Mouse (Mus musculus): ENCODE measurements around the gene Gorab.
A peak's percentile ranks its signal among the peaks of the same experiment; 100 is the strongest.

Gene Gorab

DNA sequence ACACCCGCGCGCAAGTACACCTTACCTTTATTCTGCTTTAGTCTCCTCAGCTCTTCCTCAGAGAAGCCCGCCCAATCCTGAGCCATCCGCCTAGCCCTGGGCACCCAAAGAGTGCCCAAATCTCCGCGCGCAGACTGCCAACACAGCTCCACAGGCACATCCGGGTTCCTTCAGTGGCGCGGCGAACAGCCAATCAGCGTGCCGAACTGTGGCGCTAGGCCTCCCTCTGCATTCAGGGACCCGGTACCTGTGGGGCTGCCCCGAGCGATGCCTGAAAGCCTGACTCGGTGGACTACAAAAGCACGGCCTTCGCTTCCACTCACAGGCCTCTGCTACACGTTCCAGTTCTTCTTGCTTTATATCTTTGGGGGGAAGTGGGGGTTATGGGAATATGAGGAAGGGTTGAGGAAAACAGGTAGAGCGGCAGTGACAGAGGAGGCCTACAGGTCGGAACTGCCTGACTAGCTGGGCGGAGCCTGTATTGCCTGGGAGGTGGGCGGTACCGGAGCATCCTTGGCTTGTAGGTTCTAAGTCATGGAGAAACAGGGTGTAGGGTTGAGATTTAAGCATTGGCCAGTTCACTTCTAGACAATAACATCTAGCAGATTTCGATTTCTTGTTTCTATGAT, at the start of gene Gorab:
Gene Gorab, minus strand, starts transcription at position 172 of the 629 bp plus-strand sequence.
- peak; percentile 96 for DNase-seq (ENCODE audit: low read depth, low spot score)

DNA sequence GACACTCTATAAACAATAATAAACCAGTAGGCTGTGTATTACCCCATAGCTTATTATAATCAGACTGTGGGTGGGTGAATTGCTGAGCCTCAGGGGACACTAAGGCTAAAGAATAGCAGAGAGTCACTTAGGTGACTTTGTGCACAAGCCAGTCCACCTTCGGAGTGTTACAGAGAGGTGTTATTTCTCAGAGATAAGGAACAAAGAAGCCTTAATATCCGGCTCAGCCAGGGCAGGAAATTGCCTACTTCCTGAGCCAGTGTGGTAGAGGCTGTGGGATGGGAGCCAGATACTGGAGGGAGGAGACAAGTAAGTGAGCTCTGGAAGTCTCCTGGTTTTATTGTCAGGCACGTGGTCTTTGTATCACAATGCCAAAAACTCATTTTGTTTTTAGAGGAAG, 40.4 kb upstream of the Gorab start:
- DNase-seq (ENCODE audit: low read depth, low spot score) = no peak

DNA sequence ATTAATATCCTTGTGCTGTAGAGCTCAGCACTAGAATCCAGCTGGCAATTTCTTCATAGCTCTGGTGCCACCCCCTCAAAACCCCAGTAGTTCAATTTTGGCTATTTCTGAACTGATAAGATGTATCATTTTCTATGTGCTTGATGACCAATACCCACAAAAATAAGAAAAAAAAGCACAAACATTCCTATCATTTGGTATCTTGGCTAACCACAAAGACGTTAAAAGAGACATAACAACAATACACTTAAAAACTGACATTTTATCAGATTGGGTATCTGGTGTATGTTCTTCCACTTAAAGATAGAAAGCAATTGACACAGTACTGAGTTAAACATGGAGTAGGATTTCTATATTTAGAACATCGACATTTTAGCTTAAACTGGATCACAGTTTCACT, 35.5 kb upstream of the Gorab start:
- no peak for DNase-seq (ENCODE audit: low read depth, low spot score)

DNA sequence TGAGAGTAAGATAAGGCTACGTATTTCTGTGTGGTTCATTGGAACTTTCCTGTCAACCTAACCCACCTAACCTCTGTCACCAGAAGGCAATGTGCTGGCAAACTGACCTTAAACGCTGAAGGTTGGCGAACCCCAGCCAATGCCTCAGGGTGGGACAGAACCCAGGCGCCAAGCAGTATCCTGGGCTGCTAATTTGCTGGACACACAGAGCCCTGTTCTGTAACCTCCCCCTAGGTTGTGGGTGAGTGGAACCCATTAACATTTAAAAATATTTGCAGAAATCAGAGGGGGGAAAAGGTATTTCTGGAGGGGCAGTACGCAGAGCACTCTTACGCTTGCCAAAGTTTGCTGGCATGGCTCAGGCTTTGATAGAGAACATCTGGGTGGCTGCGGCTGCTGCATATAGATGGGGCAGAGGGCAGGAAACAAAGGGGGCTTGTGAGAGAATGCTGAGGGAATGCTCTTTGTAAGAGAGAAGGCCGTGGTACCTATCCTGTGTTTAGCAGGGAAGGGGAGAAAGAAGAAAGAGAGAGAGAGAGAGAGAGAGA, 20.1 kb upstream of the Gorab start:
- no peak for DNase-seq (ENCODE audit: low read depth, low spot score)

DNA sequence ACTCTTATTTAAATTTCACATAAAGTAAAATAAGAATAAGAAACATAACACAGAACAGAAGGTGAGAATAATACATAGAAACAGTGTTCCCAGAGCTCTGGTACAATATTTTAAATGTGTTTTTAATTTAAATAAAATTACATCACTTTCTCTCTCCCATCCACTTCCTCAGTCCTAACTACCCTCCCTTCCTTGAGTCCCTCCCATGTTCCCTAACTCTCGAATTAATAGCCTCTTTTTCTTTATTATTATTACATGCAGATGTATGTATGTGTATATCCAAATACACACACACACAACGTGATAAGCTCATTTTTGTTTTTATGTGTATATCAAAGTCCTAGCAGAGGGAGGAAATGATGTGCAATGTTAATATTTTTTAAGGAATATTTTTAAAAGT, 13.7 kb upstream of the Gorab start:
- DNase-seq (ENCODE audit: low read depth, low spot score) = no peak

DNA sequence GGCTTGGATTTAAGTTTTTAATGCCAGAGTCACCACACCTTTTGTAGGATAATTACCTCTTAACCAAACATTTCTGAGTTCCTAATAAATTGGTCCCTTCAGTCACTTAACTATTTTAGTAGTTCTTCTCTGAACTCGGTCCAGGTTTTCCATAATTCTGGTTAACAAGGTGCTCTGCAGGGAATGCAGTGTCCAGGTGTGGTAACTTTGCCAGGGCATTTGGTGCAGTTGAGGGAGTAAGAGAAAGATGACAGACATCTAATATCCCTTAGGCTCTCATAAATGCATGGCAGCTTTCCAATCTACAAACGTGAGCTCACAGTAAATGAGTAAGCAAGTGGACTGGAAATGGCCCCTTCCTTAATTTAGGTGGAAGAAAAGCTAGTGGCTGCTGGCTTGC, 10.7 kb upstream of the Gorab start:
- no peak for DNase-seq (ENCODE audit: low read depth, low spot score)

DNA sequence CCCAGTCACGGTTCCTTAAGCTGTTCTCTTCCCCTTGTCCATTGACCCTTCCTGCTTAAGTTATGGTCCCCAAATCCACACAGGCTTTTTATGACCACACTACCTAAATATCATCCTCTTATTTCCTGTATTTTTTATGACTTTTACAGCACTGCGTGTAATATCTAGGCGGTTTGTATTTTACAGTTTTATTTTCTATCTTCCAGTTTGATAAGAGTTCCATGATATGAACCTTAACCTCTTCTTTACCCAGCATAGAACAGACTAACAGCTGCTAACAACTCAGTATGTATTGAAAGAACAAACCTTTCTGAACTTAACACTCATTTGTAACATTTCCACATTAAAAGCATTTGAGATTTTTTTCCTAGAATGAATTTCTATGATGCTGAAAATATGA, 2.7 kb upstream of the Gorab start:
- no peak for DNase-seq (ENCODE audit: low read depth, low spot score)

DNA sequence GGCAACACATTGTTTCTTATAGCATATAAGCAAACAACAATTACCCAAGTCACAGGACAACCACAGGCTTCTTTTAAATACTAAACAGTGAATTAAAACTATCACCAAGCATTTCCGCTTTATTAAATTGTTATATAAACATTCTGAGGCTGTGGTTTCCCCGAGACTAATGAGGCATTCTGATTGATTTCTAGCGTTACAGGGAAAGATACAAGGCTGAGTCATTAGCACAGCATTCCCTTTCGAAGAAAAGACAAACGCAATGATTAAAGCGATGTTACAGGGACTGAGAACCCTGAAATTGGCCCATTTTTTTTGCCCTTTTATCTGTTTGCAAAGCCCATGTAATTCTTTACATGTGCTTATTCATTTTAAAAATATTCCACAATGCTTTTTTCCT, 12.1 kb downstream of the Gorab start:
- no peak for DNase-seq (ENCODE audit: low read depth, low spot score)

DNA sequence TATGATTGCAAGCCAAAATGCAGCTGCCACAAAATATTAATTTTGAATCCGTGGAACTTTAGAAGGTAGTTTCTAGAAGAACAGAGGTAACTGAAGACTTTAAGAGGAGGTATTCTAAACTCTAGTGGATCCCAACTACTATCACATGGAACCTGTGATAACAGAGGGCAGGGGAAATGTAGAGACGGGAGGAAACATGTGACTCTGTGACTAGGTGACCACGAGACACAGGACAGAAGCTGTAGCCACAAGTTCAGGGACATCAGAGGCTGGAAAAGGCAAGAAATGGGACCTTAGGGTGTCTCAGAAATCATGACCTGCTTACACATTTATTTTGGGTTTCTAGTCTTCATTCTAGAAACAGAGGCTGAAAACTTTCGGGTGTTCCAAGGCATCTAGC, 13.4 kb downstream of the Gorab start:
- DNase-seq (ENCODE audit: low read depth, low spot score) = no peak

DNA sequence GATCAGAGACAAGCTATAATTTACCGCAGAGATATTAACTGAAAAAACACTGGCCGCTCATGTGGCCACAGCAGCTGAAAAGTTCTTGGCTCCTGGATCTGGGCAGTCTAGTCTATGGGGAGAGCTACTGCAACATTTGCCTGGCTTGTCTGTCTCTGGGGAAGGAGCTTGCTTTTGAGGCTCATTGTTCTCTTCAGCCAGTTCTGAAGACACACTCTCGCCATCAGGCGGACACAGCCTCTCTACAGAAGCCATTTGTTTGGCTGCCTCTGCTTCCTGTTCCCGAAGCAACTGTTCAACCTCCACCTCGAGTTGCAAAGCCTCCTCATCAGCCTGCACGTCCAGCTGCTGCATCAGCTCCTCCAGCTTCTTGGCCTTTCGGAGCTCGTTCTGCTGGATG, 17.3 kb downstream of the Gorab start:
- DNase-seq (ENCODE audit: low read depth, low spot score) = no peak

DNA sequence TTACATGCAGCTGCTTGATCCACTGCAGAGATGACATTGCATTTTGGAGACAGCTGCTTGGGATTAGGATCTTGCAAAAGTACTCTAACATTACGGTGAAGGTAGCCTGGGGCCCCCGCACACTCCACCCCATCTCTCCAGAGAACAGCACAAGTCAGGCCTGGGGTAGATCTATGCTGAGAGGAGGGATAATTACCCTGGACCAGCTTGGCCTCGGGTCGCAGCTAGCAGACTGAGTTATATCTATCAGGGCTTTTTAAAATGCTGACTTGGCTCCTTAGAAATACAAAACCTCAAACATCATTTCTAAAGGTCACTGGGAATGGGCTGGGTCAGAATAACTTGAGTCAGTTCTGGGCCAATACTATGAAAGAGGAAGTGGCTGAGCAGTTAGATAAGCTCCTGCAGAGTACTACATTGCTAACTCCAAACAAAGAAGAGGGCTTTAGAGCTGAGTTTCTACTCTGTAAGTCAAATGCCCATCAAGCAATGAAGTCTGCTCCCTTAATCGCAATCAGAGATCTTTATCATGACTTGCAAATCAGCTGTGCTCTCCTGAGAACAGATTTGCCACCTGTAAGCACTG, 19.9 kb downstream of the Gorab start:
- DNase-seq (ENCODE audit: low read depth, low spot score) = peak; percentile 11

DNA sequence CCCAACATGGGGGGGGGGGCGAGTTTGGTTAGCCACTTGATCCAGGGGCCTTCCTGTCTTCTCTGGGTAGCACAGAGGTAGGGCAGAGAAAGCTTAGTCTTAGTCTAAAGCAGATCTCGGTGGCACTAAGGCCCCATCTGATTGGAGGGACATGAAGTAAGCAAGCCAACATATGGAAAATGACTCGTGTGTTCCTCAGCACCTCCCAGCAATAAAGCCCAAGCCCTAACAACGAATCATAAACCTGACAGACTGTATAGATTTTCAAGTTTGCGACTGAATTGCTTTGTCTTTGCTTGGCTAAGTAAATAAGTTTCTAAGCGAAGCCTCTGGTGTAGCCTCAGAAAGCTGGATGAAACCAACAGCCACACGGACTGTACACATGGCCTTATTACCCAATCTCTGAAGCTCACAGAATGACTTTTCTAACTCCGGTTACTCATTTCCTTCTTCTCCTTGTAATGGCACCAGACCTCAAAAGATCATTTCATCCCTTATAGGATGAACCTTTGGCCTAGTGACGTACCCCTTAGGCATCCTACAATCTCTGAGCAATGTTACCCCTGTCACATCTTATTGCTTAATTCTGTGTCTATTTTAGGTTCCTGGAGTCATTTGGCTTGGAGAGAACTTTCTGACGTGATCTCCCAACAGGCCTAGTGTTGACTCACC, 21.3 kb downstream of the Gorab start:
- no peak for DNase-seq (ENCODE audit: low read depth, low spot score)

DNA sequence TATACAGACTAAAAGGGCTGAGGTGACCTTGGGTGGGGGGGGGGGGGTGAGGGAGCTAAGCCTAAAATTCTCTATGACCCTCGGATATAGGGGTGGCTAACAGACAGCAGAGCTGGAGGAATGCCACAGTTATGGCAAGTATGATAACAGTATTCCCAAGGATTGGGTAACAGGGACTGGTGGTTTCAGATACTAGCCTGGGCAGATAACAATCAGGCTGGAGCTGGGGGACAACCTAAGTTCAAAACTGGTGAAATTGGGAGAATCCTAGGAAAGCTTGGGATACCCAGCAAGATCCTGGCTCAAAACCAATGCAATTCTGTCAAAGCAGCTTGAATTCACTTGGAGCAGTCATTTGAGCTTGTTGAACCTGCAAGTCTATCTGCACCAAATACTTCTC, 22.9 kb downstream of the Gorab start:
- no peak for DNase-seq (ENCODE audit: low read depth, low spot score)

DNA sequence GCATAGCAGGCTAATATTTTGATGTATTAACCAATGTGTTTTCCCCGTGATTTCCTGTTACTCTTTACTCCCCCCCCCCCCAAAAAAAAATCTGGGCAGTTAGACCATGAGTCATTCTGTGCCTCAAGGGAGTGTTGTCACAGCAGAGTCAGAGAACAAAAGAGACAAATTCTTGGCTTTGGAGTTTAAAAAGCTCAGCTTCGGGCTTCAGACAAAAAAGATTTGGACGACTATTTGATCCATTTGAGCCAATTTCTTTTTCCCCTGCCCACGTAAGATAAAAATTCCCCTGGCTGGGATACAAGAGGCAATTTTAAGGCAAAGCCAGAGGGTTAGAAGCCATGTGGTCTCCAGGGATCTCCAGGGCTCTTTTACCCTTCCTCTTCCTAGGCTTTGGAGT, 23.4 kb downstream of the Gorab start:
- no peak for DNase-seq (ENCODE audit: low read depth, low spot score)

DNA sequence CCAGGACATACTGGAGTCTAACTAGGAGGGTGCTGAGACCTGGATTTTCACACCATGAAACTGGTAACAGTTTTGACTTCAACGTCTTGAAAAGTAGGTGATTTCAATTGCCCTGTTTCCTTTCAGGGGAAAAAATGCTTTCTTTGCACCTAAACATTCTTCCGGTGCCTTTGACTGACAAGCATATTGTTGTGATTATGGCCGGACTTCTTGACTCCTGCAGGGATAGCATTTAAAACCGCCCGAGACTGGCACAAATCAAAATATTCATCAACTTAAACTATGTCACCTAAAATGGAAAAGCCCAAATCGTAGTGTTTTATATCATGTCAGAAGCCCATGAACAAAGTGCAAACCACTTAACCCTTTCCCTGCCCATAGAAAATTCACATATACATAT, 25.5 kb downstream of the Gorab start:
- no peak for DNase-seq (ENCODE audit: low read depth, low spot score)

DNA sequence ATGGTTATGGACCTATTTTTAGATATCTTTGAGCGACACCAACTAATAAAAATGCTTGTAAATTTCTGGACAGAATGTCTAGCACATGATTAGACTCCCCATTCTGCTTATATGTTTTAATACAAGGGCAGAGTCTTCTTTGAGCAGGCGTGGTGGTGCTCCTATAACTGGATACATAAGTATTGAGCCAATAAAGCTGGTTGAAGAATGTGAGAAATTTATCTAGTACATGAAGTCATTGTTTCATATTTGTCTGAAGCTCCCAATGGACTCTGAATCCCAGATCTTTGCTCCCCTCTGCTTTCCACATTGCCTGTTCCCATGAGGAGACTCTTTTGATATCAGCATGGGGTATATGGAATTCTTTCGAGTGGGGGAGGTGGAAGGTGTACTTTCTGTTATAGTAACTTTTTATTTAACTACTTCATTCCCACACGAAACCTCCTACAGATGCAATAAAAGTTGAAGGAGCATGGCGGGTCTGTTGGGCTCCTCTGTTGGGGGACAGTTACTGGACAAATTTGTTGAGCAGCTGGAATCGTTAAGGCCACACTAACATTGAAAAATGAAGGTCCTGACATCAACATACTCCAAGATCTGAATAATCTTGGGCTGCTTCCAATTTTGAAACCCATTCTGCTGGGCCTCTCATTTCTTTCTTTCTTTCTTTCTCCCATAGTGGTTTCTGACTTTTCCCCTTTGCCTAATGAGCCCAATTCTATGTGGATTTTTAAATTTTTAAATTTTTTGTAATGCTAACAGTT, 26.5 kb downstream of the Gorab start:
- no peak for DNase-seq (ENCODE audit: low read depth, low spot score)

DNA sequence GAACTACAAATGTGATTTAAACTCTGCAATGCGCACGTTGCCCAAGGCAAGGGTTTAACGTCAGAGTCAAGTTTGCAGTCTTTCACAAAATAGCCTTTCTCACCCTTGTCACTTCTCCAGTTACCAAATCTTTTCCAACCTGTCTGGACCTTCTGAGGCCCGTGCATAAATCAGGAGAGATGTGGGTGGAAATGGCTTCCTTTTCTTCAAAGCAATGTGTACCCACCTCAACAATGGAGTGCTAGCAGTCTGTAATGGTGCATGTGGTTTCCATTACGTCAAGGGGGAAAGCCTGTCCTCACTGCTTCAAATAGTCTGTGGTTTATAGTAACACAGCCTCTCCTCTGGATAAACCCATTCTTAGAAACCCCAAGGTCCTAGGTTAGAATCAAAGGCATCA, 29.0 kb downstream of the Gorab start:
- peak; percentile 42 for DNase-seq (ENCODE audit: low read depth, low spot score)

DNA sequence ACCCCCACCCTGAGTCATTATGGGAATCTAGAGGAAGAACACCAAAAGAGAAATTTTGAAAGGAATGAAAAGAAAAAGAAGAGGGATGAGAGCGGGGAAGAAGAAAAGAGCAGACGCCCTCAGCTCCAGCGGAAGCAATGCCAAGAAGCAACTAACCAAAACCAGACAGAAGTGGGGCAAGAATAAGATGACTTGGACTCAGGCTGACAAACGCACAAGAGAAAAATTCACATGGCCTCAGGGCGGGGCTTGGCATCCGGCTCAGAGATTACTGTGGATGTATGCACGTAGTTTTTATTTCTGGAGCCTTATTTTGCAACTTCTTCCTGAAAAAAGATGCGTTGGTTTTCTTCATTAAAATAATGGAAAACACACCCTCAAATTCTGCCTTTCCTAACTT, 41.3 kb downstream of the Gorab start:
- no peak for DNase-seq (ENCODE audit: low read depth, low spot score)

DNA sequence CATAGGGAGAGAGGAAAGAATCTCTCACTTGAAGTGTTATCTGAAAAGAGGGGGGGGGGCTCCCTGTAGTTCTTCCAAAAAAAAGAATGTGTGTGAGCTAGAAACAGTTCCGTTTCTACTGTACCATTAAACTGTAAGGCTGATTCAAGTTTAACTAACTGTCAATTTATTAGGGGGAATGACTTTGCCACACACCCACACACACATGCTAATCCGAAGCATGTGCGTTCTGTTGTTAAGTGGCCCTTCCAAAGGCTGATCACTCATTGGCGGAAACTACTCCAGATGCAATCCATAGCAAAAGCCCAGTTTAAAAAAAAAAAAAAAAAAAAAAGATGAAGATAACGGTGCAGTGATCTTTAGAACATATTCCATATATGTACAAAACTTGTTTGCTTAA, 42.1 kb downstream of the Gorab start:
- DNase-seq (ENCODE audit: low read depth, low spot score) = no peak

DNA sequence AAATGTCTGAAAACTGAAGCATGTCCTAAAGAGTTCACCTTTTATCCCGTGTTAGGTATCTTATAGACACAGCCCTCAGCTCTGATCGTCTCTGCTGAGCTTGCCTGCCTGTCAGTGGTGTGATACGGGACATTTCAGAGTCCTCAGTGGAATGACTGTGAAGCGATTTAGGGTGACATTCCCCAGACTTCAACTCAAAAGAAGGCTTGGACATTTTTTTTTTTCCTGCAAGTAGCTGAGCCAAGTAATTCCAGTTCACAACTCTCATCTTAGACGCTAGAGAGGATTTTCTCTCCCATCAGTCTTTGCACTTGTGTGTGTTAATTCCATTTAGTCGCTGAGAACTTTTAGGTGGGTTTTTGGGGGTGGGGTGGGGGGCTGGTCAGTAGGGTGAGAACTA, 42.7 kb downstream of the Gorab start:
- DNase-seq (ENCODE audit: low read depth, low spot score) = no peak

DNA sequence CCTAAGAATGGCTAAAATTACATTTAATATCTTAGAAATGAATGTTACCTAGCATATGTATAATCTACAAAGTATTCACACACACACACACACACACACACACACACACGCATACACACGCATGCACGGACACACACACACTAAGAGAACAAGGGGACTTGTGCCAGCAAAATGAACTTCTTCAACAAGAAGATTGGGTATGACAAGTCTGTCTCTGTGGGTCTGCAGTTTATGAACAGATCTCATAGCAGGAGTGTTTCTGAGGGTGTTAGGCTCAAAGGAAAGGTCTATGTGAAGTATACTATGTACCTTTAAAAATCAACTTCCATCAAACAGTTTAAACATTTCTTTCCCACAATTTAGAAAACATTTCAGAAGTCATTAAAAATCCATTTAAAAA, 43.9 kb downstream of the Gorab start:
- no peak for DNase-seq (ENCODE audit: low read depth, low spot score)

DNA sequence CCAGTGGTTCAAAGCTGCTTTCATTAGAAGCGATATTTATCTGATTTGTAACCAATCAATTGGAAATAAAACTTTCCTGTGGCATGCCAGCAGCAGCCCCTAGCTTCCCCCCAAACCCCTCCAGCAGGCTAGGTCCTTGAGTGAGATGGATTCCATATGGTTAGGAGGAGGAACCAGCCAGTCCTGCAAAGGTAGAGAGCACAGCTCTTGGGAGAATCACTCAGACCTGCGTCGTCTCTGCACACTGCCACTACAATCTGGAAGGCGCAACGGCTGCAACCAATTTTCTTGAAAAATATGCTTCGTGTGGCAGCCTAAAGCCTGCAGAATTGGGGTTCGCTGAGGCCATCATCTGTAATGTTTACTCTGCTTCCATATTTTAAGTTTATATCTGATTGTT, 45.3 kb downstream of the Gorab start:
- no peak for DNase-seq (ENCODE audit: low read depth, low spot score)

Measured in CD4-positive, CD25-positive, alpha-beta regulatory T cell, adult 2 months (primary cell).